Mouse (Mus musculus) lung, postnatal 14 days (tissue): ENCODE data around the gene Clec2i.
A peak's percentile ranks its signal among the peaks of the same experiment; 100 is the strongest.
"Not testable (repeated sequence)": the region's sequence is repeated elsewhere in the genome, so short reads cannot be mapped to it uniquely, and the experiment has no call there.

Experiments
- DNase-seq: peaks from one replicate; pipeline ENCODE4 v3.0.0; 2021

Gene Clec2i

GRCm38 (mm10) chr6:128887091-128887790 is at the start of gene Clec2i:
Clec2i (plus strand) TSS chr6:128887588.
- peak; percentile 9 for DNase-seq

GRCm38 (mm10) chr6:128838342-128839265 is 48.8 kb upstream of the Clec2i start:
- peak; percentile 93 for DNase-seq

DNA sequence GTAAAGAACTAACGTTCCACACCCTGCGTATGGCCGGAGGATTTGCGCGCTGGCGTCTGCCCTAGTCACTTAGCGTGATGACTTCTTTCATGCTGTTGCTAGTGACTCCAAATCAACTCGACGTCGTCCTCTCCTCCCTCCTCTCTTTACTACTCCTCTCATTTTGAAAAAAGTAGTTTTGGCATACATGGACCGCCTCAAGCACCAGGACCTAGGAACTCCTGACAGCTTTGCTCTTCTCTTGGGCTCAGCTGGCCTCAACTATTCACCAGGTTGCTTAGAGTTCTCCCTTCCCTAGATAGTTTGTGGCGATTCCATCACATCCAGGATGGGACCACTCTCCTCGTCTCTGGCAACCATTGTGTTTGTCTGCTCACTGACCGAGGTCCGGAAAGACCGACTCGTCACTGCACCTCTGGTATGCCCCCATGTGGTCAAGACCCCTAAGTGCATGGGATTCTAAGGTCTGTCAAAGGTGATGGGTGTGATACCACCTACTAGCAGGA is 48.1 kb upstream of the Clec2i start:
- DNase-seq: peak; percentile 88

DNA sequence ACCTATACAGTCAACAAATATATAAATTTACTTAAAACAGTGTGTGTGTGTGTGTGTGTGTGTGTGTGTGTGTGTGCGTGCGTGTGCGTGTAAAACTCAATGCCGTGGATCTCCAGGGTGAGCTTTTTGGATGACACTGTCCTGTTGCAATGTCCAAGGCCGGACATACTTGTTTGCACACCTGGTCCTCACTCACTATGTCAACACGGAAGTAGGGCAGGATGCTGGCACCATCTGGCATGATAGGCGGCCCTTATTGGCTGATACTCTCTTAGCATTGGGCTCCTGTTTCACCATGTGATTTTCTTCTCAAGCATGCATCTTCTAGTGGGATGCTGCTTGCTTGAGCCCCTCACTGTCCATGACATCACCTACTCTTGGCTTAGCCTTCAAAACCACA is 47.5 kb upstream of the Clec2i start:
- DNase-seq: no peak

- not testable (repeated sequence) for DNase-seq
Observed at GRCm38 (mm10) chr6:128840669-128841068, 46.7 kb upstream of the Clec2i start.

DNA sequence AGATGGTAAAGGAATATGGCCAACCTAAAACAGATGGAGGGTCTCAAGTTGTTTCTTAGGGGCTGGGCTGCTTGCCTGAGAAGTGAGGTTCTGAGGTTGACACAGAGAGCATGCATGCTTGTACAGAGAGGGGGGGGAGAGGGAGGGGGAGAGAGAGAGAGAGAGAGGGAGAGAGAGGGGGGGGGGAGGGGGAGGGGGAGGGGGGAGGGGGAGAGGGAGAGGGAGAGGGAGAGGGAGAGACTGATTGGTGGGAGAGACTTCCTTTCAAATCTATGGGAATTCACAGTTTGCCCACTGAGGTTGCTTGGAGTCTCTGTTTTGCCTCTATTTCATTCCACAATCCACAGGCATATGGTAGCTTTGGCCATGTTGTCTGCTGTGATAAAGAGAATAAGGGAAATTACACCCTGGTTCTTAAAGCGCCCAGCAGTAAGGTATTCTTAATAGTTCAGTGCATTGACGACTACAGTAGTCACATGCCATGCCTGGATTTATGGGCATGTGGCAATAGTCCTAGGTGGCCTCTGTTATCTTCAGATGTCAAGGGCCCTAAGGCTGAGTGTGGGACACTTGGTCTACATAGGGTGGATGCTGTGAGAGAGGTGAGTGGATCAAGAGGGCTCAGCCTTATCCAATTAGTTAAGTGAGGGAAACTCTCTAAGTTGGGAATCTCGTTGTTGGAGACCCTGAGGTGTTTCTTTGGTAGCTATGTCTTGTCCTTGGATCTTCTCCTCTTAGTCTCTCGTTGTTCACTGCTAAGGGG is 45.9 kb upstream of the Clec2i start:
- DNase-seq: no peak

- no peak for DNase-seq
Observed at GRCm38 (mm10) chr6:128842356-128842944, 44.9 kb upstream of the Clec2i start.

- DNase-seq: peak; percentile 93
Observed at GRCm38 (mm10) chr6:128842945-128843478, 44.4 kb upstream of the Clec2i start.

DNA sequence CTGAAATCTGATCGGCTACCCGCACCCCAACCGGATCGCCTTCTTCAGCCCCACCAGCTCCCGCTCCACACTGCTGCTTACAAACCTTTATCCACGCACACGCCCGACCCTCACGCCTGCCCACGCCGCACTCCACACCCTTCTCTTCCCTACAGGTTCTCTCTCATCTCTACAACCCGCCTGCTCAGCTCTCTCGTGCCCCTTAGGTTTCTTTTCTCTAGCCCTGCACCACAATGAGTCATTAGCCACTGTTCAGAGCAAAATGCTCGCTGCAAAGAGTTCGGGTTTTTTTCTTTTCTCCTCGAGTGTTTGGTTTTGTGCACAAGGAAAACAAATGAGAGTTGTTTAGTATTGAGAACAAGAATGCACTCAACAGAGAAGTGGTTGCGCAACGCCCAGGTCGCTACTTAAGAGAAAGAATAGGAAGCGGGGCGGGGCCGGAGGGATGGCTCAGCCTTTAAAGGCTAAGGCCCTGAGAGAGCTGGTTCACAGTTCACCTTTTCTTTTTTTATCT is 43.9 kb upstream of the Clec2i start:
- peak; percentile 92 for DNase-seq

- DNase-seq: no peak
Observed at GRCm38 (mm10) chr6:128844131-128844530, 43.3 kb upstream of the Clec2i start.

- no peak for DNase-seq
Observed at GRCm38 (mm10) chr6:128844586-128845080, 42.8 kb upstream of the Clec2i start.

- peak; percentile 92 for DNase-seq
Observed at GRCm38 (mm10) chr6:128845319-128845979, 41.9 kb upstream of the Clec2i start.

DNA sequence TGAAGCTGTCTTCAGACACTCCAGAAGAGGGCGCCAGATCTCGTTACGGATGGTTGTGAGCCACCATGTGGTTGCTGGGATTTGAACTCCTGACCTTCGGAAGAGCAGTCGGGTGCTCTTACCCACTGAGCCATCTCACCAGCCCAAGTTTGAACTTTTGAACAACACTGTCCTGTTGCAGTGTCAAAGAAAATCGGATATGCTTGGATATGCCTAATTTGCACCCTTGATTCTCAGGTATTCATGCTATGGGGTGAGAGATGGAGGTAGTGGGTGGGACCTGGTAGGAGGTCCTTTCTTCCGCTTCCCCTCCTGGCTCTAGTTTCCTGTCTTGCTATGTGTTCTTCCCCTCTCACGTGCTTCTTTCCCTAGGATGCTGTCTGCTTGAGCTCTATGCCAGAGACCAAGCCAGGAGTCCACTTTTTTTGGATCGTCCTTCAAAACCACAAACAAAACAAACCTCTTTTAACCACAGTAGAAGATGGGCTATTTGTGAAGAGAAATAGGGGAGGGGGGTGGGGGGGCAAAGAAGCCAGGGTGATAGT is 41.3 kb upstream of the Clec2i start:
- DNase-seq: no peak

GRCm38 (mm10) chr6:128847401-128847800 is 40.0 kb upstream of the Clec2i start:
- no peak for DNase-seq

GRCm38 (mm10) chr6:128849902-128850301 is 37.5 kb upstream of the Clec2i start:
- DNase-seq: peak; percentile 65

GRCm38 (mm10) chr6:128850671-128851070 is 36.7 kb upstream of the Clec2i start:
- peak; percentile 79 for DNase-seq

- DNase-seq: no peak
Observed at GRCm38 (mm10) chr6:128851151-128851550, 36.2 kb upstream of the Clec2i start.

- DNase-seq: no peak
Observed at GRCm38 (mm10) chr6:128852766-128853165, 34.6 kb upstream of the Clec2i start.

DNA sequence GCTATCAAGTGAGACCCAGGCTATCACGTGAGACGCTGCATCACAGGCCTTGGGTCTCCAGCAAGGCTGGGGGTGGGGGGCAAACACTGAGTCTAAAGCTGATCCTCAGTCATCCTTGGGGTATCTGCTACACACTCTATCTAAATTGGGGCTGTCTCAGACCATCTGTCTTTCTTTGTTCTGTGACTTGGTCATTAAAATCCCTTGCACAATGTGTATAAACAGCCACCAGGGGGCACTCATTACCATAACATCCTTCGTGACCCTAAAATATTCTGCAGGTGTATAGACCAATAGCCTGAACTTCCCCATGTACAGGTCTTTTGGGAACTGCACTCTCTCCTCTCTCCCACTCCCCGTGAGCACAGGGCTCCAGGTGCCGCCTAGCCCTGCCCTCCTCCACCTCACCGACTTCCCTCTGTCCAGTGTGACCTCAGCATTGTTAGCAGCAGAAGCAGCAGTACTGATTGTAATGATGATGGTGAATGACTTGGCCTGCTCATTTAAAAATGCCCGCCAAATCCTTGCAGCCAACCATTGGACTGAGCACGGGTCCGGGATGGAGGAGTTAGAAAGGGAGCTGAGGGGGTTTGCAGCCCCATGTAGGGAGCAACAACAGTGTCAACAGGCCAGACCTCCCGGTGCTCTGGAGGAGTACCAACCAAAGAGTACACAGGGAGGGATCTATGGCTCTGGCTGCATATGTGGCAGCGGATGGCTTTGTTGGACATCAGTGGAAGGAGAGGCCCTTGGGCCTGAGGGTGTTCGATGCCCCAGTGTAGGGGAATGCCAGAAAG is 33.2 kb upstream of the Clec2i start:
- DNase-seq: peak; percentile 86

DNA sequence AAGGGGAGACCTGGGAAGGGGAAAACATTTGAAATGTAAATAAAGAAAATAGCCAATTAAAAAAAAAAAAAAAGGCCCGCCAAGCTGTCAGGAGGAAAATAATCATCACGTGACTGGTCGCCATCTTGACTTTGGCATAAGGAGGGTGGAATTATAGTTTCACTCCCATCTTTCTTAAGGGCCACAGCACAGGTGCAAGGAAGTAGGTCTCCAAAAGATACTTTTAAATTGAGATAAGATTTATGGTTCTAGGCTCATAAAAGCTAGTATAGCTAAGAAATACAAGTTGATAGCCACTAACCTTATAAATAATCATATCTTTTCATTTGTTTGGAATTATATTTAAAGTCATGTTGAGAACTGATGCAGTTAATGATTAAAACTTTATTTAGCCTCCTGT is 32.5 kb upstream of the Clec2i start:
- DNase-seq: no peak
